Mouse (Mus musculus) left cerebral cortex, adult 2 months (tissue): ENCODE data around the gene Arhgef10l. TPM values are rescaled to one million over a fixed set of nuclear protein-coding genes. Genes with fewer than 3 reads are reported as not detected.

Source experiments
- DNase-seq, 2 experiments: peaks; one replicate each; pipeline ENCODE4 v3.0.0; 2021 to 2022; ENCODE audit warnings: low spot score in 2 of 2, mixed read lengths in 1 of 2; ENCODE audit errors: extremely low spot score in 1 of 2
- H3K27ac ChIP-seq: fragments of 200-600 bp; 2 replicates; pipeline ENCODE4 v1.8.1; 2022
- H3K4me3 ChIP-seq: fragments of 200-600 bp; 2 replicates; pipeline ENCODE4 v1.8.1; 2022
- CTCF ChIP-seq: fragments of 200-600 bp; IDR thresholded peaks from 2 replicates; pipeline ENCODE4 v1.8.1; 2022; ENCODE audit warnings: antibody characterized with exemption, mild to moderate bottlenecking, moderate library complexity
- intact Hi-C: fragments of 180-260 bp; cut with DNase I; formaldehyde crosslinking; loops from one replicate; pipeline ENCODE4 v1.15.1; 2025
- total RNA-seq, 2 experiments: library from RNA; stranded (reverse); gene quantifications; 2 replicates each; pipeline ENCODE4 v1.2.3; 2021

Gene Arhgef10l
- total RNA-seq, 2 experiments from 2014 or later = 63.2 to 71.5 TPM

- intact Hi-C loops = loop anchor here (1.0 kb wide), 2 partner anchors 82 to 119 kb away; no protein-coding TSS in a partner anchor
- peak; percentile 79 for TF ChIP-seq CTCF
- no peak overlapping the region for H3K4me3 ChIP-seq
- H3K27ac ChIP-seq = no peak overlapping the region
- peak; percentile 75 to 83 for DNase-seq
Observed at GRCm38 (mm10) chr4:140674345-140674926, 8.6 kb upstream of the Arhgef10l start.

- TF ChIP-seq CTCF = no peak
- no peak for DNase-seq
- Histone ChIP-seq H3K4me3 (no peak overlapping the region), H3K27ac (no peak overlapping the region)
- intact Hi-C loops = loop anchor here (1.0 kb wide), 2 partner anchors 81 to 118 kb away; no protein-coding TSS in a partner anchor
Observed at GRCm38 (mm10) chr4:140673527-140674264, 7.9 kb upstream of the Arhgef10l start.

- no peak overlapping the region for H3K4me3 ChIP-seq
- no peak for TF ChIP-seq CTCF
- H3K27ac ChIP-seq = no peak overlapping the region
- intact Hi-C loops = no loop called here
- no peak for DNase-seq
Observed at GRCm38 (mm10) chr4:140667802-140668201, 2.0 kb upstream of the Arhgef10l start.

GRCm38 (mm10) chr4:140665053-140665452 is 759 bp downstream of the Arhgef10l start:
- no peak overlapping the region for H3K4me3 ChIP-seq
- H3K27ac ChIP-seq = peak overlapping the region; percentile 19; the same call in 1 of the 2 replicates
- no peak for TF ChIP-seq CTCF
- DNase-seq = no peak
- intact Hi-C loops = no loop called here

- no peak for DNase-seq
- no peak overlapping the region for H3K27ac ChIP-seq
- H3K4me3 ChIP-seq = no peak overlapping the region
- intact Hi-C loops = no loop called here
- TF ChIP-seq CTCF = no peak
Observed at GRCm38 (mm10) chr4:140662882-140663585, 2.8 kb downstream of the Arhgef10l start.

- Histone ChIP-seq H3K27ac (no peak overlapping the region), H3K4me3 (no peak overlapping the region)
- no peak for TF ChIP-seq CTCF
- no peak for DNase-seq
- intact Hi-C loops = no loop called here
Observed at GRCm38 (mm10) chr4:140662453-140662852, 3.4 kb downstream of the Arhgef10l start.

GRCm38 (mm10) chr4:140661406-140662022 is 4.3 kb downstream of the Arhgef10l start:
- no peak for DNase-seq
- no peak for TF ChIP-seq CTCF
- H3K27ac ChIP-seq = no peak overlapping the region
- intact Hi-C loops = no loop called here
- no peak overlapping the region for H3K4me3 ChIP-seq

- intact Hi-C loops = loop anchor here (2.0 kb wide), 1 partner anchor 33 kb away; no protein-coding TSS in a partner anchor
- peak; percentile 56 to 81 for DNase-seq
- H3K4me3 ChIP-seq = no peak overlapping the region
- no peak for TF ChIP-seq CTCF
- peak overlapping the region; percentile 37; the same call in 1 of the 2 replicates for H3K27ac ChIP-seq
Observed at GRCm38 (mm10) chr4:140657681-140658575, 7.9 kb downstream of the Arhgef10l start.

- no peak for TF ChIP-seq CTCF
- intact Hi-C loops = loop anchor here (2.0 kb wide), 1 partner anchor 32 kb away; no protein-coding TSS in a partner anchor
- Histone ChIP-seq H3K27ac (no peak overlapping the region), H3K4me3 (no peak overlapping the region)
- DNase-seq = no peak
Observed at GRCm38 (mm10) chr4:140656529-140656928, 9.3 kb downstream of the Arhgef10l start.

- DNase-seq = no peak
- Histone ChIP-seq H3K27ac (no peak overlapping the region), H3K4me3 (no peak overlapping the region)
- intact Hi-C loops = no loop called here
- no peak for TF ChIP-seq CTCF
Observed at GRCm38 (mm10) chr4:140654798-140655197, 11.0 kb downstream of the Arhgef10l start.
